Comparison of ENCODE assay signal across 15 mouse cellular contexts in genomic region chr15:63319666-63320065, GRCm38 (mm10).
"Had no signal": no experiment of that assay in that cellular context is flagged by ENCODE, and none has a peak within 500 bp of the region (broad histone marks: within the 10 kb centered on the region; RNA-seq: fewer than 3 reads in every experiment).

No protein-coding gene starts in this region.

- ATAC-seq: midbrain, embryonic 13.5 days had no signal

- DNase-seq: kidney, adult 9 months; kidney, postnatal 36 days; layer of hippocampus, adult 9-11 months; layer of hippocampus, postnatal 36 days; lung, adult 18-20 months; retina, postnatal 1 day; right cerebral cortex, postnatal 4 days; thymus, adult 2 months; thymus, postnatal 36 days had no signal

- H3K9me3 ChIP-seq: limb, embryonic 13.5 days; midbrain, embryonic 13.5 days; neural tube, embryonic 13.5 days; stomach, embryonic 15.5 days had no signal

- H3K4me1 ChIP-seq: limb, embryonic 13.5 days; midbrain, embryonic 13.5 days; neural tube, embryonic 13.5 days; stomach, embryonic 15.5 days had no signal

- H3K36me3 ChIP-seq: limb, embryonic 13.5 days; midbrain, embryonic 13.5 days; neural tube, embryonic 13.5 days; stomach, embryonic 15.5 days had no signal

- H3K9ac ChIP-seq: limb, embryonic 13.5 days; liver, embryonic 14.5 days; midbrain, embryonic 13.5 days; neural tube, embryonic 13.5 days; stomach, embryonic 15.5 days had no signal

- H3K27ac ChIP-seq: kidney, postnatal 0 days; limb, embryonic 13.5 days; liver, embryonic 14.5 days; midbrain, embryonic 13.5 days; neural tube, embryonic 13.5 days; stomach, embryonic 15.5 days had no signal

- H3K4me3 ChIP-seq: limb, embryonic 13.5 days; midbrain, embryonic 13.5 days; neural tube, embryonic 13.5 days; stomach, embryonic 15.5 days had no signal

- H3K4me2 ChIP-seq: limb, embryonic 13.5 days; midbrain, embryonic 13.5 days; neural tube, embryonic 13.5 days; stomach, embryonic 15.5 days had no signal

- H3K27me3 ChIP-seq: limb, embryonic 13.5 days; midbrain, embryonic 13.5 days; neural tube, embryonic 13.5 days; stomach, embryonic 15.5 days had no signal
